Mouse (Mus musculus) erythroblast, embryonic 14.5 days (primary cell): ENCODE results near the gene Rhoa.

Experiments
- GATA1 ChIP-seq: IDR thresholded peaks from 2 replicates; pipeline ENCODE4 v1.6.1; 2012; ENCODE audit warnings: low read length, inconsistent platforms, mixed read lengths
- TAL1 ChIP-seq: IDR thresholded peaks from 3 replicates; pipeline ENCODE4 v1.6.1; 2012; ENCODE audit warnings: low read length, inconsistent platforms, mixed read lengths

GRCm38 (mm10) chr9:108342301-108342831 lies 36.4 kb downstream of the Rhoa start:
- TF ChIP-seq GATA1 = no peak
- TF ChIP-seq TAL1 = no peak
